Mouse (Mus musculus): ENCODE results near the gene Fkbpl.

GRCm38 (mm10) chr17:34659181-34659896 lies 14.8 kb downstream of the Fkbpl start:
- TF ChIP-seq CTCF (IDR thresholded peaks at IDR 0.05; ENCODE audit: low read depth), result no peak
- no peak for TF ChIP-seq EP300 (IDR thresholded peaks at IDR 0.05; ENCODE audit: low read depth)
